Mouse (Mus musculus) stomach, postnatal 0 days (tissue): ENCODE data around the gene Slmap.

Experiments
- CTCF ChIP-seq: IDR thresholded peaks from 2 replicates; pipeline ENCODE4 v1.5.1; 2016; ENCODE audit warnings: antibody characterized with exemption, low read depth, mild to moderate bottlenecking, moderate library complexity
- EP300 ChIP-seq: optimal IDR thresholded peaks from 2 replicates; pipeline ENCODE3; 2016; ENCODE audit warnings: antibody characterized with exemption

- no peak for TF ChIP-seq CTCF
- no peak for TF ChIP-seq EP300
Observed at GRCm38 (mm10) chr14:26542136-26542535, 7.4 kb upstream of the Slmap start.
